Mouse (Mus musculus) common myeloid progenitor, adult 5-6 weeks (primary cell): ENCODE data around the gene Bmf. TPM values are rescaled to one million over a fixed set of nuclear protein-coding genes. Genes with fewer than 3 reads are reported as not detected.
A peak's percentile ranks its signal among the peaks of the same experiment; 100 is the strongest.

Source experiments
- ATAC-seq: replicated peaks from 2 replicates; pipeline ENCODE4 v1.8.0; 2016; ENCODE audit warnings: low read depth, mild to moderate bottlenecking, moderate TSS enrichment, inconsistent platforms; ENCODE audit not compliant: poor library complexity, severe bottlenecking
- total RNA-seq: library from RNA; stranded (forward); fragments of 200-1000, 187-1606 nt; gene quantifications from 2 replicates; pipeline ENCODE4 v1.2.3, GENCODE M21; 2017

The Bmf gene
- total RNA-seq, 1 experiment from 2014 or later: 0.37 TPM

DNA sequence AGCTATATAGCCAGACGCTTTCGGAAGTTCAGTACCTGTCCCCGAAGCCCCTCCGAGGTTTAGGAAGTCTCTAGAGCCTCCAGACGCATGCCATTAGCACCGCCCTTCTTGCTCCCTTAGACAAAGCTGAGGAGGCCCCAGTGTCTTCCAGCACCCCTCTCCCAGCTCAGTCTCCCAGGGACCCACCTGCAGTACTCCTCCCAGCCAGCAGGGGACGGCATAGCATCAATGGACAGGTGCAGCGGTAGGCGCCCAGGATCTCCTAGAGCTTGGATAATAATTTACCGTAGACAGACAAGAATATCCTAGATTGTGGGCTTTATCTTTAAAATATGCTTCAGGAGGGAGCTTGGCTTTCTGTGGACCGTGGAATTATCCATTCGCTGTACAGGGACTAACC lies 62.6 kb downstream of the Bmf start:
- ATAC-seq: peak; percentile 57

DNA sequence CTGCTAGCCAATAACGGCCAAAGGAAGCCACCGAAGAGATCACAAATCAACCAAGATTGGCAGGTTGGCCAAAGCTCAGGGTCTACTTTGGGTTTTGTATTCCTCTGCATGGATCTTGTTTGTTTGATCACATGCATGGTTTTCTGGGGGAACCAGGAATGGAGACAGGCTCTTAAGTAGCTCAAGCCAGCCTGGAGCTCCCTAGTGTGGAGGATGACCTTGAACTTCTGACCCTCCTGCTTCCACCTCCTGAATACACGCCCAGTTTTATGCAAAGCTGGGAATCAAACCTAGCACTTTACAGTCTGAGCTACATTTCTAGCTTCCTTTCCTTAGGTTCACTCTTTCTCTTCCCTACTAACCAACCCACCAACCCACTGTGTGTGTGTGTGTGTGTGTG lies 64.1 kb downstream of the Bmf start:
- no peak for ATAC-seq

DNA sequence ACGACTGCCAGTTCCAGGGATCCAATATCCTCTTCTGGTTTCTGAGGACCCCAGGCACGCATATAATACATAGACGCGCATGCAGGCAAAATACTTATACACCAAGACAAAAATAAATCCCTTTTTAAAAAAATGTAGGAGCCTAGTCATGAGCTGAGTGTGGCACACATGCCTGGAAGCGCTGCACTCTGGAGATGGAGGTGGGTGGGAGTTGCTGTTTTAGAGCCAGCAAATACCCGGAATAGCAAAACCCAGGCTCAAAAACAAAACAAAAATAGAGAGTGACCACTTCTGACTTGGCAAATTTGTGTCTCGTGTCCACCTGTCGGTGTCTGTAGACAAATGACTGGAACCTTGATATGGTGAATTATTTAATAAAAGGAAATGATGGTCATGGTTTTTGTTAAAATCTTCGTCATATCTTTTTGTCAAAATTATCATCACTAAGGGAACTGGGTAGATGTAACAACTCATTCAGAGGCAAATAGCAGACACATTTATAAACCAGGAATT lies 65.0 kb downstream of the Bmf start:
- no peak for ATAC-seq

DNA sequence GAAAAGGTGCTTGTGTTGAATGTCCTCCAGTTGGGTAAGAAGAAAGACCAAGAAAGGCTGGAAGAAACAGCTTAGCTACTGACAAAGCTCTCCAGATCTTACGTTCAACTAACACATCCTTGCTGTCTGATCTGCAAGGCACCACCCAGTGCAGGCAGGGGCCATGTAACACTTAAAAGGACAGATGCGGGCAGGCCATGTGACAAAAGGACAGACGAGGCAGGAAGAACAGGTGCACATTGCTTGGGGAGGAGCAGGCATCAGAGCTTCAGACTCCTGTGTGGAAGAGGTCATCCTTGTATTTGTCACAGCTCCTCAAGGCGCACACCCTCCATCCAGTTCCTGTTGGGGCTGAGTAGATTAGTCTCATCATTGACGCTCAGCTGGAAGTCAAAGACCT lies 66.5 kb downstream of the Bmf start:
- no peak for ATAC-seq

DNA sequence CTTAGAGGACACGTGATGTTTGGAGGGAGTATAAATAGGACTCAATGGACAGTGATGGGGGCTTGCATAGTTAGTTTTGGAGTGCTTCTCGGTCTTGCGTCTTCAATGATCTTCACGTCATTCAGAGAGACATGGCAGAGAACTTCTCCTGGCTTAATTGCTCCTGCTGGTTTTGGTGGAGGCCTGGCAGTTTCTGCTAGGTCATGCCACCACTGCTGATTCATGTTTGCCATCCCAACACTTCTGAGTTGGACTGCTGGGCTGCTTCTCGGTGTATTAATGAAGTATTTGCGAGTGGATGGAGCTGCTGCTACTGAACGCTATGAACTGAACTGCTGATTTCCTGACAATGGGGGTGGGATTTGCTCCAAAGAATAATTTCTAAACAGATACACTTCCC lies 68.6 kb downstream of the Bmf start:
- no peak for ATAC-seq

DNA sequence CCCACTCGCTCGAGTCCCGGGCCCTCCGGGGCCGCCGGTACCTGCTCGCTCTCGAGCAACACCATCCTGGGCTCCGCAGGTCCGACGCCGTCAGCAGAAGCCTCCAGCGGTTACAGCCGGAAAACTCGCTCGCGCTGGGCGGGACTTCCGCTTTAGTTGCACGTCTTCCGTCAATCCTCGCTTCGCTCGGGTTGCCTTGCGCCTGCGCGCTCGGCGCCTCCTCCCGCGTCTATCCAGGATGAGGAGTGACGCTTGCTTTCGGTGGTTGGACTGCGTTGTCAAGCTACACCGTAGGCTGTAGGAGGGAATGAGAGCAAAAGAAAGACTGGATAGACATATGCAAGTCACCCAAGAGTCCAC lies 70.0 kb downstream of the Bmf start, which contains the start of gene Srp14:
Gene Srp14, minus strand, starts transcription at position 162 of the 360 bp plus-strand sequence.
- ATAC-seq: peak; percentile 96

DNA sequence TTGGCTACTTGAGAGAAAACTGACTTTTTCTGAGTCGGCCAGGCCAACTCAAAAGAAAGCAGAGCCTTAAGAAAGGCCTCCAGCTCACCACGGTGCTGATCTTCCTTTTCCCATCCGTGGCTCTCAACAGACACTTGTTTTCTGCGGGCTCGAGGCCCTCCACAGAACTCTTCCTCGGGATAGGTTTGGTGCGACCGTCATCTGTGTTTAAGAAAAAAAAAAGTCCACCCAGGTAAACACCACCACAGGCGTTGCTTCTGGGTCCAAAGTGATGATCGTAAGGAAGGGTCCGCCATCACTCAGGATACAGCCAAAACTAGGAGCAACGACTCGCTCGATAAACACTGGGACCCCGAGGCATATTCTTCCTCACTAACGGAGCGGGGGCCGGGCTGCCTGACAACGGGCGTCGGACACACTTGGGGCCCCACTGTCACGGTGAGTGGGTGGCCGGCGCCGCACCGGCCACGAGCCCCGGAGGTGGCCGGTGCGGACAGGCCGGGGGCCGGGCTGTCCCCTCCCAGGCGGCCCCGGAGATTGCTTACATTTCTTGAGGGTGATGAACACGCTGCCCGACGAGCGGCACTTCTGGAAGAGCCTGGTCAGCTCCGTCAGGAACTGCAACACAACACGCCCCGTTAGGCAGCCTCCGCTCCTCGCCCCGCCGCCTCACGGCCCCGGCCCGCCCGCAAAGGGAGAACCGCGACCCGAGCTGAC lies 70.5 kb downstream of the Bmf start:
- no peak for ATAC-seq

Other genes with a start within 250 kb of the Bmf start
- gene Gpr176, start 176.3 kb downstream of the Bmf start, total RNA-seq: not detected in 2 replicates
- gene Eif2ak4, start 161.1 kb downstream of the Bmf start, total RNA-seq: 14.8 and 21.7 TPM in 2 replicates
- 172 and 192 TPM in 2 replicates for gene Srp14, start 70.0 kb downstream of the Bmf start, total RNA-seq
- 103 and 106 TPM in 2 replicates for gene Bub1b, start 48.5 kb upstream of the Bmf start, total RNA-seq
- 1.1 and 1.7 TPM in 2 replicates for gene Pak6, start 113.6 kb upstream of the Bmf start, total RNA-seq
- 0.09 and 0.19 TPM in 2 replicates for gene Ankrd63, start 154.3 kb upstream of the Bmf start, total RNA-seq
- gene Plcb2, start 178.8 kb upstream of the Bmf start, total RNA-seq: 34.5 and 42.0 TPM in 2 replicates
- gene Inafm2, start 196.1 kb upstream of the Bmf start, total RNA-seq: 19.8 and 20.5 TPM in 2 replicates
- 0.24 and 0.96 TPM in 2 replicates for gene Ccdc9b, start 213.0 kb upstream of the Bmf start, total RNA-seq
- not detected in 2 replicates for gene Phgr1, start 223.1 kb upstream of the Bmf start, total RNA-seq
- not detected in 2 replicates for gene Disp2, start 230.0 kb upstream of the Bmf start, total RNA-seq